Mouse (Mus musculus) cerebellum, adult 2 months (tissue): ENCODE data around the gene Cep55.

ENCODE experiments used
- CTCF ChIP-seq: fragments of 200-500 bp; IDR thresholded peaks from 2 replicates; pipeline ENCODE4 v1.5.1; 2011; ENCODE audit warnings: low read depth, mild to moderate bottlenecking, control low read depth, low read length, moderate library complexity, borderline replicate concordance; ENCODE audit not compliant: insufficient read depth
- POLR2A ChIP-seq: fragments of 200-500 bp; IDR thresholded peaks from 2 replicates; pipeline ENCODE4 v1.6.1; 2011; ENCODE audit warnings: low read length, control low read depth, borderline replicate concordance; ENCODE audit not compliant: insufficient read depth

DNA sequence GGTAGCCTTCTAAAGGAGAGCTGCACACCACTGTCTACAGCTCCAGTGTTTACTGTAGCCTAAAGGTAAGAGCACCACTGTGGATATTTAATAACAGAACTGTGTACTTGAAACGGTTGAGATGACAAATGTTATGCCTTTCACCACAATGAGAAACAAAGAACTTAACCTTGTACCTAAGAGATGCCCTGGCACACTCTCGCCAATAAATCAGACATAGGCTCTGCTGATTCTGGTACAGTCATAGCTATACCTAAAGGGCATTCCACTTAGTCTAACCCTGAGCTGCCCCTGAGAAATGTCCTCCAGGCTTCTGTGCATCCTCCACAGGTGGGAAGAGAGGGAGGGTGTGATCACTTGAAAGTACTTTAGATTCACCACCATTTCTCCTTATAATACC lies 20.1 kb upstream of the Cep55 start:
- TF ChIP-seq CTCF = no peak
- TF ChIP-seq POLR2A = no peak
